Mouse (Mus musculus) liver, adult 2 months (tissue): ENCODE measurements around the gene Klk1b24.
"Not testable (repeated sequence)": the region's sequence is repeated elsewhere in the genome, so short reads cannot be mapped to it uniquely, and the experiment has no call there.

Experiments
- CTCF ChIP-seq: fragments of 200-500 bp; IDR thresholded peaks from 2 replicates; pipeline ENCODE4 v1.5.1; 2011; ENCODE audit warnings: low read depth, low read length, control low read depth
- POLR2A ChIP-seq: fragments of 200-500 bp; IDR thresholded peaks from 2 replicates; pipeline ENCODE4 v1.6.1; 2011; ENCODE audit warnings: low read length, control low read depth; ENCODE audit not compliant: insufficient read depth; ENCODE audit errors: extremely low read depth

DNA sequence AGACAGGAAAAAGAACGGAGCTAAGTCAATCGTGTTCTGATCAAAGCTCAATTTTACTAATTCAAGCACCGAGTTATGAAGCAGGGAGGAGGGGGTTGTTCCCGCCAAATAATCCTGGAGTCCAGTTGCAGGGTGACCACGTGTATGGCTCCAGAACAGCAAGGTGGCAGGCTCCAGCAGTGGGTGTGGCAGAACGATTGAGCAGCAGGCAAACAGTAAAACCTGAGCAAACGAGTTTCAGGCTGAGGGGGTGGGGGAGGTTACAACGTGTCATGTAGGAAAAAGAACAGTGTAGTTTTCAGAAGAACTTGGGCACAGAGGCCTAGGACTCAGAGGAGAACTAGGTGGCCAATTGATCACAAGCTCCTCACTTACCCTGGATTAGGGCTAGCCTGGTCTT, 1.5 kb upstream of the Klk1b24 start:
- TF ChIP-seq CTCF, POLR2A: not testable (repeated sequence)
